Mouse (Mus musculus) lung, adult 10 weeks (tissue): ENCODE data around the gene Cul4b. TPM values are rescaled to one million over a fixed set of nuclear protein-coding genes. Genes with fewer than 3 reads are reported as not detected.

Experiments used
- polyA plus RNA-seq: library from polyadenylated mRNA; stranded (reverse); fragments of 350-450 nt; fragmentation: Illumina TruSeq; extraction: RNeasy Lipid Tissue Mini Kit (QIAGEN cat#74804); gene quantifications from one replicate; pipeline ENCODE4 v1.2.3, GENCODE M21; 2014; ENCODE audit warnings: low read depth, low replicate concordance; ENCODE audit not compliant: insufficient read depth

Cul4b gene
- 8.5 TPM for polyA plus RNA-seq

DNA sequence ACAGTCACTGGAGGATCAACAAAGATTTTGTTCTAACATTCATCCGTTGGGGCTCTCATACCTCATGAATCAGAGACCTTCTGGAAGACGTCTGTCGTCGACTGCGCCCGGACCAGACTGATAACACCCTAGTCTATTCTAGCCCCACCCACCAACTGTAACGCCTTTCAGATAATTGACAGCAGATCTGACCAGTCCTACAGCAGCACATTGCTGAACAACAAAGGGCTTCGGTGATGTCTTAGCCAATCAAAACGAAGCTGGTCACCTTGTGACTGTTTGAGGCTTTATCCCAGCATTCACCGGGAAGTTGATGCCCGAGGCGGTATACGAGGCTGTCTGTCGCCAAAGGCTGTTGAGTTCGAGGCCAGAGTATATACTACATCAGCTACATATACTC is at the start of gene Cul4b:
Cul4b (minus strand) TSS at position 119 of the 400 bp plus-strand sequence.

GRCm38 (mm10) chrX:38600177-38600994 is 24.4 kb upstream of the Cul4b start, which contains the start of gene Mcts1:
TSS of gene Mcts1 (plus strand) at chrX:38600578.

Other genes with a start within 250 kb of the Cul4b start
- gene Lamp2, start 119.7 kb downstream of the Cul4b start, polyA plus RNA-seq: 170 TPM
- gene Mcts1, start 24.4 kb upstream of the Cul4b start, polyA plus RNA-seq: 50.3 TPM
- gene C1galt1c1, start 58.9 kb upstream of the Cul4b start, polyA plus RNA-seq: 45.2 TPM
- not detected for gene 6030498E09Rik, start 196.5 kb upstream of the Cul4b start, polyA plus RNA-seq